Mouse (Mus musculus): ENCODE measurements around the gene Usp54.

Gene Usp54

GRCm38 (mm10) chr14:20640644-20641437 lies at the start of gene Usp54:
TSS of gene Usp54 (minus strand) at chr14:20641063.
- peak; percentile 98 for DNase-seq

- DNase-seq: no peak
Measured at GRCm38 (mm10) chr14:20689009-20689408, 48.1 kb upstream of the Usp54 start.

GRCm38 (mm10) chr14:20686576-20686975 lies 45.7 kb upstream of the Usp54 start:
- DNase-seq: no peak

GRCm38 (mm10) chr14:20682498-20682897 lies 41.6 kb upstream of the Usp54 start:
- DNase-seq: peak in 1 of 2 experiments; percentile 26

- DNase-seq: no peak
Measured at GRCm38 (mm10) chr14:20681742-20682141, 40.9 kb upstream of the Usp54 start.

GRCm38 (mm10) chr14:20677906-20678305 lies 37.0 kb upstream of the Usp54 start:
- DNase-seq: no peak

- peak; percentile 97 to 98 for DNase-seq
Measured at GRCm38 (mm10) chr14:20674064-20674833, 33.4 kb upstream of the Usp54 start, which contains the start of gene Sec24c. TSS of gene Sec24c (plus strand) at chr14:20674308.

GRCm38 (mm10) chr14:20673735-20674063 lies 32.8 kb upstream of the Usp54 start:
- no peak for DNase-seq

GRCm38 (mm10) chr14:20672990-20673389 lies 32.1 kb upstream of the Usp54 start:
- no peak for DNase-seq

GRCm38 (mm10) chr14:20668154-20668810 lies 27.4 kb upstream of the Usp54 start, which contains the start of gene Synpo2l:
TSS of gene Synpo2l (minus strand) at chr14:20668354.
- no peak for DNase-seq

GRCm38 (mm10) chr14:20667469-20667868 lies 26.6 kb upstream of the Usp54 start:
- no peak for DNase-seq

GRCm38 (mm10) chr14:20664436-20664835 lies 23.6 kb upstream of the Usp54 start:
- DNase-seq: no peak

GRCm38 (mm10) chr14:20663601-20664000 lies 22.7 kb upstream of the Usp54 start:
- no peak for DNase-seq

- DNase-seq: no peak
Measured at GRCm38 (mm10) chr14:20662740-20663139, 21.9 kb upstream of the Usp54 start.

GRCm38 (mm10) chr14:20661661-20662331 lies 20.9 kb upstream of the Usp54 start:
- DNase-seq: no peak

- DNase-seq: peak; percentile 93 to 96
Measured at GRCm38 (mm10) chr14:20660827-20661660, 20.2 kb upstream of the Usp54 start.

- no peak for DNase-seq
Measured at GRCm38 (mm10) chr14:20659687-20660086, 18.8 kb upstream of the Usp54 start.

- no peak for DNase-seq
Measured at GRCm38 (mm10) chr14:20658902-20659301, 18.0 kb upstream of the Usp54 start.

GRCm38 (mm10) chr14:20658326-20658725 lies 17.5 kb upstream of the Usp54 start:
- peak in 1 of 2 experiments; percentile 51 for DNase-seq

GRCm38 (mm10) chr14:20656361-20656760 lies 15.5 kb upstream of the Usp54 start, which contains the start of gene Myoz1:
TSS of gene Myoz1 (minus strand) at chr14:20656540.
- DNase-seq: no peak

- DNase-seq: no peak
Measured at GRCm38 (mm10) chr14:20655731-20656130, 14.9 kb upstream of the Usp54 start.
